Mouse (Mus musculus): ENCODE measurements around the gene Mup3.
"Not testable (repeated sequence)": the region's sequence is repeated elsewhere in the genome, so short reads cannot be mapped to it uniquely, and the experiment has no call there.

Mup3 gene

DNA sequence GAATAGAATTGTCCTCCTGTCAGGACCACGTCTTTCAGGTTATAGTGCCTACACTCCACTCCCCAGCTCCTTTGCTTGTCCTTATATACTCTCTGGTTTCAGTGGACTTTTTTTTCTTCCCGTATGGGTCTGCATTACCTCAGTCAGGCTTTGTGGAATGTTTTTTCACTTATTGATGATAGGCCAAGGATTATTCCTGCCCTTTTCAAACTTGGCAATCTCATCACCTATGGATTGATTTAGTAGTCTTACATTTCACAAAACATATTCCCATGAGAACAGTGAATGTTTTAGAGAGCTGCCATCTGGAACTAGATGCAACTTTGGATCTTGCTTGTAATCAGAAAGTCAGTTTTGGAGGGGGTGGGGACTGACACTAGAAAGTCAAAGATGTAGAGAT lies at the start of gene Mup3:
Gene Mup3, minus strand, starts transcription at position 102 of the 400 bp plus-strand sequence.
- DNase-seq: no peak

DNA sequence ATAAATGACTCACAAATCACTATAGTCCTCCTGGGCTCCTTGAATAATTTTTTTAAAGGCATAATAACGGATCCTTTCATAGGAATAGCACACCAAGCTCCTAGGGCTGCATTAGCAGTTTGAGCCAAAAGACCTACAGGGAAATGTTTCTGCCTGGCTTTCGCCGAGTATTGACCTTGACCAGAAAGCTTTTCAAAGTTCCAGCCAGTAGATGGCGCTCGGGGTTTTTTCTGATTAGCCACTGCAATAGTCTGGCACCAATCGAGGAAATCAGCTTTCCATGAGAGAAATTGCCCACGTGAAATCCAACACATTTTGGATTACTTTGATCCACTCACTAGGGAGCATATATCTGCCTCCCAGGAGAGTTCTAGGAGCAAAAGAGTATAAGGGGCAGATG lies 46.6 kb upstream of the Mup3 start:
- peak; percentile 8 for DNase-seq

DNA sequence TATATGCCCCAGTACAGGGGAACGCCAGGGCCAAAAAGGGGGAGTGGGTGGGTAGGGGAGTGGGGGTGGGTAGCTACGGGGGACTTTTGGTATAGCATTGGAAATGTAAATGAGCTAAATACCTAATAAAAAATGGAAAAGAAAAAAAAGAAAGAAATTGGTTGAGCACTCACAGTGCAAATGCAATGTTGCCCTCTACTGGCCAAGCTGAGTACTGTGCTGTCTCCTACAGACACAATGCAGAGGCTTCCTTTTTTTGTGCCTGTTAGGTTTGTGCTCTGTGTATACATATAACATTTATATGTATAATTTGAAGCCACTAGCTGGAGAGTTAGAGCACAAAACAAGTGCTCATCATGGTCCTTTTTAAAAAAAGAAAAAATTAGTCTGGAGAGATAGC lies 16.2 kb upstream of the Mup3 start:
- peak; percentile 2 for DNase-seq

DNA sequence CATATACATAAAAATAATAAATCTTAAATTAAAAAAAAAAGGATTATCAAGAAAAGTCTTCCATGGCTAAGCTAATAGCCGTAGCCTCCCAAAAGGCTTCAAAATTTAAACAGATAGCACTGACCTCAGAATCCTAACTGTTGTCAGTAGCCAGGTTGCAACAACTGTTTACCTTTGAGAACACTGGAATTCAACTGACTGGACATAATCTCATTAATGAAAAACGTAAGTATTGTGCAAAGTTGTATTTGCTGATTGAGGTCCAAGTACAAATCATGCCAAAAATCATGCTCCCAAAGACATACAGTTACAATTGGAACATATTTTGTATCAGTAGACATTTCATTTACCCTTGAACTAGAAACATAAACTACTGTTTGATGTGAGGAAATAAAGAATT lies 811 bp upstream of the Mup3 start:
- DNase-seq: no peak

DNA sequence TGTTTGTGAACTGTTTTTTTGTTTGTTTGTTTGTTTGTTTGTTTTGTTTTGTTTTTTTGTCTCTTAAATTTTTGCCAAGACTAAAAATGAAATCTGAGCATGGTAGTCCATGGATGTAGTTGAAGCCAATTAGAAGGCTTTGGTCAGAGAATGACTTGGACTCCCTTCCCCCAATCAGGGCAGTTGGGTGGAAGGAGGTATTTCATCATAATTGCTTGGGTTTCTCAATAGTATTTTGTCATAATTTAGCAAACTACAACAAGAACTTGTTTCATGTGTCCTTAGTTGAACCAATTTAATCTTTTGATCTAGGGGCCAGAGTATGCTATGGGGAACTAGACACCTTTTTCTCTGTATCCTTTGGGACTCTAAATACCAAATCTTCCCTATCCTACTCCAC lies 4.4 kb downstream of the Mup3 start:
- no peak for DNase-seq

DNA sequence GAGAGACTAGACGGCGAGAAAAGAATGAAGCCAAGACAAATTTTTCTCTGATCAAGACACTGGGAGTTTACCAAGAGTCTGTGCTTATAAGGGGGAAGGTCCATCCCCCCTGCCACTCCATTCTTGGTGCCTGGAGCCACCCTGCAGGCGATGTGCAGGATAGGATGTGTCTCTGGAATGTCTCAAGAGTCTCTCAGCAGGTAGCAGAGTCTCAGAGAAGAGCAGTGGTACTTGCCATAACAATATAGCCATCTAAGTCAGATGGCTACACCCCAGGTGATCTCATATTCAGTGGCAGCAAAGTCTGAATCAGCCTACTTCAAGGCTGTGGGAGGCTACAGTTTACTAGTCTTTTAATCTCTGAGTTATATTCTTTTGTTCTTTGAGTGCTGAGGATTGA lies 12.0 kb downstream of the Mup3 start:
- DNase-seq: no peak

DNA sequence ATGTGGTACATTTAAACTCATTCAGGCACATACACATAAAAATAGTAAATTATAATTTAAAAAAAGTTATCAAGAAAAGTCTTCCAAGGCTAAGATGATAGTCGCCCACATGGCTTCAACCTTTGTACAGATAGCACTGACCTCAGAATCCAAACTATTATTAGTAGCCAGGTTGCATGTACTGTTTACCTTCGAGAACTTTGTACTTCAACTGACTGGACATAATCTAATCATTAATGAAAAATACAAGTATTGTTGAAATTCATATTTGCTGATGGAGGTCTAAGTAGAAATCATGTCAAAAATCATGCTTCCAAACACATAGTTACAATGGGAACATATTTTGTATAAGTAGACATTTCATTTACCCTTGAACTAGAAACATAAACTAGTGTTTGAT lies 32.4 kb downstream of the Mup3 start:
- DNase-seq: not testable (repeated sequence)

DNA sequence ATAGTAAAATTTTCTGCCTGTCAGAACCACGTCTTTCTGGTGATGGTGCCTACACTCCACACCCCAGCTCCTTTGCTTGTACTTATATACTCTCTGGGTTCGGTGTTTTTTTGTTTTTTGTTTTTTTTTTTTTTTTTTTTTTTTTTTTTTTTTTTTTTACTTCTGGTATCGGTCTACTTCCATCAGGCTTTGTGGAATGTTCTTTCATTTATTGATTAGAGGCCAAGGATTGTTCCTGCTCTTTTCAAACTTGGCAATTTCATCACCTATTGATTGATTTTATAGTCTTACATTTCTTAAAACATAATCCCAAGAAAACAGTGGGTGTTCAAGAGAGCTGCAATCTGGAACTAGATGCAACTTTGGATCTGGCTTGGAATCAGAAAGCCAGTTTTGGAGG lies 33.1 kb downstream of the Mup3 start, which contains the start of gene Mup20:
Gene Mup20, minus strand, starts transcription at position 101 of the 400 bp plus-strand sequence.
- DNase-seq: not testable (repeated sequence)

All from kidney, adult 11 months (tissue).